Mouse (Mus musculus) ovary, postnatal 14 days (tissue): Measurements from ENCODE around the gene Kctd8.

ENCODE experiments used
- DNase-seq: peaks from one replicate; pipeline ENCODE4 v3.0.0; 2022; ENCODE audit warnings: low spot score

The Kctd8 gene

GRCm38 (mm10) chr5:69159897-69160509, 181.5 kb downstream of the Kctd8 start:
- no peak for DNase-seq

- DNase-seq: no peak
These were observed 185.0 kb downstream of the Kctd8 start for GRCm38 (mm10) chr5:69156489-69156888.

DNA sequence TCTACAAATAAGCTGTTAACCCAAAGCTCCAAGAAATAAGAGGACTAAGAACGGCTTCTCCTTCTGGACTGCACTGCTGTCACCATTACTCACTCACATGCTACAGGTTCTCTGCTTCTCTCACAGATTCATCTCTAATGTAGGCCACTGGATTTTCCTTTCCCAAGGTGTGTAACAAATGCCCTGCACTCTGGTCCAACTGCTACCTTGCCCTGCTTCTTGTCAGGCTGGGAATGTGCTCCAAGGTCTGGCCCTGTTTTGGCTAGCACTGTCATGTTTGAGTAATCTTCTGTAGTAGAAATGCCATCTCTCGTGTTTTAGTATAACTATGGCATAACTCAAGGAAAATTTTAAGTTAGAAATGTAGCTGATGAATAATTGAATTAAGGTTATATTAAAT, 195.7 kb downstream of the Kctd8 start:
- no peak for DNase-seq

- DNase-seq: no peak
These were observed 200.4 kb downstream of the Kctd8 start for GRCm38 (mm10) chr5:69141082-69141481.

DNA sequence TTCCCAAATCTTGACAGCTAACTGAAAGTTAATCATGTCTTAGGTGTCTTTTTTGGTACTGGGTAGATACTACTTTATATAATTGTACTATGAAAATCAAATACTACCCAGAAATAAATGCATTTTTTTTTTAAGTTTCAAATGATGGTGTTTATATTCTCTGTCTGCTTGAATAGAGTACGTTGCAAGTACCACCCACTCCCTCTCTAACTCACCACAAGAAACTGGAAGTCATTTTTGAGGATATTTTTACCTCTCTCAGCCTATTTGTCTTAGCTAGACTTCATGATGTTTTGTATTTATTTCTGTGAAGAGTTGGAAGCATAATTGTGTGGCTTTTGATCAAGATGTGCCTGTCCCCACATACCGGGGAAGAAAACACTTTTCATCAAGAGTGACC, 232.8 kb downstream of the Kctd8 start:
- DNase-seq: no peak

DNA sequence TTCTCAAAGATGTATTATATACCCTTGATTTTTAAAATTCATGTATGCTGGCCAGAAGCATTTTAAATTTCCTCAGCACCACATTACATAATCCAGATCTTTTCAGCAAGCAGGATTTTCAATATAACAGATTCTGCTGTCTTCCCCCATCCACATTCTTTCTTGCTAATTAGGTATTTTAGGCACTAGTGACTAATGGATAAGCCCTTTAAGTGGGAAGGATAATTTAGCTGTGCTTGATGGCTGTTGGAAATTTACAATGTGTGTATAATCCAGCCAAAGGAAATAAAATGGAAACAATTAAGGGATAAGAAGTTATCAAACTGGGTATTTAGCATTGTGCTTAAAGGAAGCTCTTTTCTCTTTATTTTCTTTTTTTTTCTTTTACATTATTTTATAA, 252.6 kb downstream of the Kctd8 start:
- no peak for DNase-seq
